Comparison of ENCODE assay signal across 19 mouse cellular contexts in the genomic region with DNA sequence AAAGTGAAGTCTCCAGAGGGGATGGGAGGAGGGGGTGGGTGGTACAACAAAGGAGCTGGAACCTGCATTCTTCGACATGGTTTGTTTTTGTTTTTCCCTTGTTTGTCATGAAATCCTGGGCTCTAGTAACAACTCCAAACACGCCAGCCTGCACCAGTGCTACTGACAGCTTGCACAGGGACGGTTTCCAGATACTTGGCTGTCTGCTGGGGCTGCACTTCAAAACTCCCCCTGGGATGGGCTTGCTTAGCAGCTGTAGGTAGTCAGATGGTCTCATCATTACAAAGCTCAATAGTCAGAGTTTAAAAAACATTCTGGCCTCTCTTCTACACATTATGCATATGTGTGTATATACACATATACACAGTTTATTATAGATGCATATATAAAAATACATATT.
DNase-seq lines count a peak whose midpoint lies in the region; ATAC-seq lines count a peak whose summit lies in the region.
"Had no signal": no experiment of that assay in that cellular context is flagged by ENCODE, and none has a peak within 500 bp of the region (broad histone marks: within the 10 kb centered on the region; RNA-seq: fewer than 3 reads in every experiment).

No protein-coding gene starts in this region.

- ATAC-seq in hindbrain, embryonic 16.5 days = peak; percentile 69; the same call in 1 of the 2 replicates
- no peak for ATAC-seq in hindbrain, embryonic 14.5 days (ENCODE audit: low FRiP score)
- ATAC-seq: activated CD4-positive, CD25-positive, alpha-beta regulatory T cell, adult 4 months; liver, postnatal 0 days; Patski had no signal

- 47% methylated on average over 3 of the region's 3 CpGs for WGBS in hindbrain, embryonic 16.5 days
- 55% methylated on average over 3 of the region's 3 CpGs for WGBS in hindbrain, embryonic 14.5 days

- no peak overlapping the region for H3K9ac ChIP-seq in hindbrain, embryonic 16.5 days (ENCODE audit: low read depth, low read length)
- H3K9ac ChIP-seq in hindbrain, embryonic 14.5 days = no peak overlapping the region
- H3K9ac ChIP-seq: hindbrain, embryonic 15.5 days; limb, embryonic 15.5 days; liver, postnatal 0 days had no signal

- DNase-seq in hindbrain, embryonic 14.5 days (ENCODE audit: low spot score) = no peak
- DNase-seq in right cerebral cortex, postnatal 4 days = peak; percentile 26
- DNase-seq in right cerebral cortex, postnatal 25 days = no peak
- DNase-seq in layer of hippocampus, adult 9-10 months (ENCODE audit: low spot score) = peak; percentile 20
- DNase-seq in heart, adult 11 months = no peak
- DNase-seq in thymus, postnatal 14 days = no peak
- DNase-seq: adrenal gland, postnatal 25 days; cerebellum, adult 8-10 months; gastrocnemius, postnatal 14 days; kidney, adult 11 months; kidney, postnatal 14 days; liver, postnatal 0 days; lung, postnatal 36 days had no signal

- no peak overlapping the region for H3K4me2 ChIP-seq in hindbrain, embryonic 16.5 days (ENCODE audit: low read length)
- H3K4me2 ChIP-seq in hindbrain, embryonic 14.5 days (replicated peaks) = no peak overlapping the region
- H3K4me2 ChIP-seq: hindbrain, embryonic 15.5 days; limb, embryonic 15.5 days had no signal

- peaks cover 2% of the 10 kb centered on the region; the same call in 1 of the 2 replicates for H3K4me1 ChIP-seq in hindbrain, embryonic 16.5 days (ENCODE audit: control insufficient read depth, insufficient read depth, low read depth, low read length)
- no peaks in the 10 kb centered on the region for H3K4me1 ChIP-seq in hindbrain, embryonic 14.5 days (replicated peaks; ENCODE audit: control insufficient read depth, insufficient read depth, low read length)
- H3K4me1 ChIP-seq: heart, embryonic 10.5 days; limb, embryonic 15.5 days had no signal

- H3K4me3 ChIP-seq in hindbrain, embryonic 16.5 days (ENCODE audit: low read length) = no peak overlapping the region
- H3K4me3 ChIP-seq in hindbrain, embryonic 14.5 days (replicated peaks; ENCODE audit: low read length) = no peak overlapping the region
- H3K4me3 ChIP-seq: heart, embryonic 10.5 days; hindbrain, embryonic 15.5 days; limb, embryonic 15.5 days had no signal

- H3K27ac ChIP-seq in hindbrain, embryonic 16.5 days (ENCODE audit: low read depth, low read length) = 0 out of 2 replicates have a peak overlapping the region, but pooled peaks have one; percentile 29
- H3K27ac ChIP-seq in hindbrain, embryonic 14.5 days = no peak overlapping the region
- H3K27ac ChIP-seq: heart, embryonic 10.5 days; hindbrain, embryonic 15.5 days; limb, embryonic 15.5 days had no signal

- no peaks in the 10 kb centered on the region for H3K9me3 ChIP-seq in hindbrain, embryonic 16.5 days (ENCODE audit: control insufficient read depth, low read length)
- no peaks in the 10 kb centered on the region for H3K9me3 ChIP-seq in hindbrain, embryonic 14.5 days (ENCODE audit: control insufficient read depth, low read length)
- H3K9me3 ChIP-seq: heart, embryonic 10.5 days; hindbrain, embryonic 15.5 days; limb, embryonic 15.5 days had no signal

- no peaks in the 10 kb centered on the region for H3K36me3 ChIP-seq in hindbrain, embryonic 16.5 days (ENCODE audit: control insufficient read depth, insufficient read depth, low read length)
- H3K36me3 ChIP-seq in hindbrain, embryonic 14.5 days (replicated peaks; ENCODE audit: control insufficient read depth, insufficient read depth) = no peaks in the 10 kb centered on the region
- H3K36me3 ChIP-seq: heart, embryonic 10.5 days; hindbrain, embryonic 15.5 days; limb, embryonic 15.5 days had no signal

- no peaks in the 10 kb centered on the region for H3K27me3 ChIP-seq in hindbrain, embryonic 16.5 days (replicated peaks; ENCODE audit: control insufficient read depth, insufficient read depth, low read length)
- no peaks in the 10 kb centered on the region for H3K27me3 ChIP-seq in hindbrain, embryonic 14.5 days (ENCODE audit: control insufficient read depth, insufficient read depth, low read length)
- H3K27me3 ChIP-seq: hindbrain, embryonic 15.5 days; limb, embryonic 15.5 days; Patski had no signal

Comparison
In these comparisons a context has a peak if more than half of its experiments do, and no peak if none do; other contexts are left out.
1. DNase-seq: peak in right cerebral cortex, postnatal 4 days (single experiment) and layer of hippocampus, adult 9-10 months (single experiment); none in hindbrain, embryonic 14.5 days (single experiment), right cerebral cortex, postnatal 25 days (single experiment), heart, adult 11 months (single experiment) and thymus, postnatal 14 days (single experiment).